Mouse (Mus musculus): ENCODE data around the gene Ern1.
"Not testable (repeated sequence)": the region's sequence is repeated elsewhere in the genome, so short reads cannot be mapped to it uniquely, and the experiment has no call there.

DNA sequence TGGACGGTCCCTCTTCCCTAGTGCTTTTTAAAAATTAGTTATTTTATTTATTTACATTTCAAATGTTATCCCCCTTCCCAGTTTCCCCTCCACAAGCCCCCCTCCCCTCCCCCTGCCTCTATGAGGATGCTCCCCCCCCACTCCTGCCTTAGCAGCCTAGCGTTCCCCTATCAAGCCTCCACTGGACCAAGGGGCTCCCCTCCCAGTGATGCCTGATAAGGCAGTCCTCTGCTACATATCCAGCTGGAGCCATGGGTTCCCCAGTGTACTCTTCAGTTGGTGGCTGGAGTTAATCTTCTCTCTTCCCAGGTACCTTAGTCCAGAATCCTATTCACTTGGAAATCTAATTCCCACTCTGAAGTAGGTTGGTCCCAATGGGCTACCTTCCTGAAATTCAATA, 93.6 kb downstream of the Ern1 start:
- TF ChIP-seq POLR2A (IDR thresholded peaks at IDR 0.05; ENCODE audit: low read depth, low read length); CTCF (IDR thresholded peaks at IDR 0.05; ENCODE audit: borderline replicate concordance, insufficient read depth, low read length): not testable (repeated sequence)
